Mouse (Mus musculus): ENCODE data around the gene Luzp1. TPM values are rescaled to one million over a fixed set of nuclear protein-coding genes. Genes with fewer than 3 reads are reported as not detected.
A peak's percentile ranks its signal among the peaks of the same experiment; 100 is the strongest.

The Luzp1 gene
- 114 and 115 TPM in 2 replicates for polyA plus RNA-seq (2015; fragmentation: Nextera tagmentation; extraction: Ambion mirVana)

- Histone ChIP-seq H3K36me3 (no peaks in the 10 kb centered on the region), H3K27ac (peak within 1 kb of the TSS; percentile 99), H3K4me2 (replicated peaks) (peak within 1 kb of the TSS; percentile 60), H3K27me3 (replicated peaks) (no peaks in the 10 kb centered on the region), H3K9ac (peak within 1 kb of the TSS; percentile 76), H3K4me3 (replicated peaks) (peak within 1 kb of the TSS; percentile 94), H3K4me1 (replicated peaks) (peaks cover 22% of the 10 kb centered on the region), H3K9me3 (no peaks in the 10 kb centered on the region)
- WGBS = 1% methylated on average over 36 of the region's 36 CpGs
- ATAC-seq = peak; percentile 93
Measured at GRCm38 (mm10) chr4:136469371-136469903, at the start of gene Luzp1. Luzp1 (plus strand) TSS chr4:136469761.

GRCm38 (mm10) chr4:136423224-136423623 is 46.3 kb upstream of the Luzp1 start, which contains the start of gene Htr1d:
Htr1d (plus strand) TSS chr4:136423524.
- no peak within 1 kb of the TSS for H3K27ac ChIP-seq
- H3K9ac ChIP-seq = peak within 1 kb of the TSS; percentile 45
- no peaks in the 10 kb centered on the region for H3K36me3 ChIP-seq
- 64% methylated on average over 9 of the region's 9 CpGs for WGBS
- peaks cover 28% of the 10 kb centered on the region for H3K27me3 ChIP-seq (replicated peaks)
- H3K4me2 ChIP-seq (replicated peaks) = peak within 1 kb of the TSS; percentile 99
- H3K4me3 ChIP-seq (replicated peaks) = peak within 1 kb of the TSS; percentile 54
- no peaks in the 10 kb centered on the region for H3K9me3 ChIP-seq
- H3K4me1 ChIP-seq (replicated peaks) = peaks cover 12% of the 10 kb centered on the region
- ATAC-seq = no peak

GRCm38 (mm10) chr4:136424120-136424999 is 45.2 kb upstream of the Luzp1 start:
- no peaks in the 10 kb centered on the region for H3K36me3 ChIP-seq
- H3K27ac ChIP-seq = no peak overlapping the region
- H3K27me3 ChIP-seq (replicated peaks) = peaks cover 28% of the 10 kb centered on the region
- H3K9ac ChIP-seq = peak overlapping the region; percentile 45
- H3K4me2 ChIP-seq (replicated peaks) = peak overlapping the region; percentile 99
- H3K4me3 ChIP-seq (replicated peaks) = peak overlapping the region; percentile 54
- H3K9me3 ChIP-seq = no peaks in the 10 kb centered on the region
- ATAC-seq = peak; percentile 71
- peaks cover 12% of the 10 kb centered on the region for H3K4me1 ChIP-seq (replicated peaks)
- 1% methylated on average over 66 of the region's 70 CpGs for WGBS

GRCm38 (mm10) chr4:136425000-136425288 is 44.6 kb upstream of the Luzp1 start:
- no peak overlapping the region for H3K27ac ChIP-seq
- H3K4me2 ChIP-seq (replicated peaks) = peak overlapping the region; percentile 99
- peaks cover 28% of the 10 kb centered on the region for H3K27me3 ChIP-seq (replicated peaks)
- ATAC-seq = peak; percentile 52; the same call in 1 of the 2 replicates
- peak overlapping the region; percentile 45 for H3K9ac ChIP-seq
- no peaks in the 10 kb centered on the region for H3K9me3 ChIP-seq
- 3% methylated on average over 15 of the region's 15 CpGs for WGBS
- H3K4me3 ChIP-seq (replicated peaks) = peak overlapping the region; percentile 54
- H3K36me3 ChIP-seq = no peaks in the 10 kb centered on the region
- peaks cover 12% of the 10 kb centered on the region for H3K4me1 ChIP-seq (replicated peaks)

GRCm38 (mm10) chr4:136430609-136431375 is 38.8 kb upstream of the Luzp1 start:
- no peaks in the 10 kb centered on the region for H3K9me3 ChIP-seq
- 0 out of 2 replicates have a peak, but pooled peaks cover 4% of the 10 kb centered on the region for H3K27me3 ChIP-seq (replicated peaks)
- H3K27ac ChIP-seq = no peak overlapping the region
- H3K4me3 ChIP-seq (replicated peaks) = no peak overlapping the region
- H3K4me2 ChIP-seq (replicated peaks) = no peak overlapping the region
- 0 out of 2 replicates have a peak, but pooled peaks cover 3% of the 10 kb centered on the region for H3K4me1 ChIP-seq (replicated peaks)
- no peak for ATAC-seq
- no peaks in the 10 kb centered on the region for H3K36me3 ChIP-seq
- 49% methylated on average over 11 of the region's 11 CpGs for WGBS
- no peak overlapping the region for H3K9ac ChIP-seq

GRCm38 (mm10) chr4:136431376-136431693 is 38.2 kb upstream of the Luzp1 start:
- H3K4me2 ChIP-seq (replicated peaks) = no peak overlapping the region
- no peaks in the 10 kb centered on the region for H3K9me3 ChIP-seq
- no peak overlapping the region for H3K9ac ChIP-seq
- no peak overlapping the region for H3K4me3 ChIP-seq (replicated peaks)
- no peaks in the 10 kb centered on the region for H3K27me3 ChIP-seq (replicated peaks)
- no peak overlapping the region for H3K27ac ChIP-seq
- WGBS = 8% methylated on average over 3 of the region's 3 CpGs
- H3K36me3 ChIP-seq = no peaks in the 10 kb centered on the region
- peak; percentile 39; the same call in 1 of the 2 replicates for ATAC-seq
- H3K4me1 ChIP-seq (replicated peaks) = 0 out of 2 replicates have a peak, but pooled peaks cover 3% of the 10 kb centered on the region

- H3K4me3 ChIP-seq (replicated peaks) = no peak overlapping the region
- ATAC-seq = no peak
- peaks cover 3% of the 10 kb centered on the region; the same call in 1 of the 2 replicates for H3K4me1 ChIP-seq (replicated peaks)
- H3K9ac ChIP-seq = no peak overlapping the region
- H3K27ac ChIP-seq = no peak overlapping the region
- H3K9me3 ChIP-seq = no peaks in the 10 kb centered on the region
- H3K4me2 ChIP-seq (replicated peaks) = no peak overlapping the region
- no peaks in the 10 kb centered on the region for H3K27me3 ChIP-seq (replicated peaks)
- H3K36me3 ChIP-seq = no peaks in the 10 kb centered on the region
- WGBS = 84% methylated on average over 4 of the region's 4 CpGs
Measured at GRCm38 (mm10) chr4:136434029-136434428, 35.5 kb upstream of the Luzp1 start.

- ATAC-seq = peak; percentile 49
- Histone ChIP-seq H3K4me1 (replicated peaks) (no peaks in the 10 kb centered on the region; the same call in 1 of the 2 replicates), H3K4me3 (replicated peaks) (no peak overlapping the region), H3K27ac (no peak overlapping the region), H3K9ac (no peak overlapping the region), H3K9me3 (no peaks in the 10 kb centered on the region), H3K4me2 (replicated peaks) (no peak overlapping the region), H3K27me3 (replicated peaks) (no peaks in the 10 kb centered on the region), H3K36me3 (no peaks in the 10 kb centered on the region)
- WGBS = 58% methylated on average over 4 of the region's 4 CpGs
Measured at GRCm38 (mm10) chr4:136439106-136439505, 30.5 kb upstream of the Luzp1 start.

- Histone ChIP-seq H3K27me3 (replicated peaks) (no peaks in the 10 kb centered on the region), H3K4me3 (replicated peaks) (no peak overlapping the region), H3K9me3 (no peaks in the 10 kb centered on the region), H3K4me1 (replicated peaks) (no peaks in the 10 kb centered on the region; the same call in 1 of the 2 replicates), H3K27ac (no peak overlapping the region), H3K9ac (no peak overlapping the region), H3K4me2 (replicated peaks) (no peak overlapping the region), H3K36me3 (no peaks in the 10 kb centered on the region)
- no peak for ATAC-seq
- 66% methylated on average over 15 of the region's 15 CpGs for WGBS
Measured at GRCm38 (mm10) chr4:136441354-136442043, 28.1 kb upstream of the Luzp1 start.

GRCm38 (mm10) chr4:136444561-136444960 is 25.0 kb upstream of the Luzp1 start:
- H3K27me3 ChIP-seq (replicated peaks) = no peaks in the 10 kb centered on the region
- no peaks in the 10 kb centered on the region for H3K4me1 ChIP-seq (replicated peaks)
- no peak overlapping the region for H3K9ac ChIP-seq
- no peak for ATAC-seq
- WGBS = 69% methylated on average over 4 of the region's 4 CpGs
- no peaks in the 10 kb centered on the region for H3K36me3 ChIP-seq
- H3K27ac ChIP-seq = no peak overlapping the region
- H3K4me2 ChIP-seq (replicated peaks) = no peak overlapping the region
- H3K4me3 ChIP-seq (replicated peaks) = no peak overlapping the region
- no peaks in the 10 kb centered on the region for H3K9me3 ChIP-seq

- no peak overlapping the region for H3K4me3 ChIP-seq (replicated peaks)
- H3K9ac ChIP-seq = no peak overlapping the region
- no peaks in the 10 kb centered on the region for H3K9me3 ChIP-seq
- 74% methylated on average over 5 of the region's 5 CpGs for WGBS
- H3K27me3 ChIP-seq (replicated peaks) = no peaks in the 10 kb centered on the region
- no peak overlapping the region for H3K27ac ChIP-seq
- H3K4me2 ChIP-seq (replicated peaks) = no peak overlapping the region
- no peaks in the 10 kb centered on the region for H3K36me3 ChIP-seq
- ATAC-seq = no peak
- peaks cover 3% of the 10 kb centered on the region; the same call in 1 of the 2 replicates for H3K4me1 ChIP-seq (replicated peaks)
Measured at GRCm38 (mm10) chr4:136449795-136450194, 19.8 kb upstream of the Luzp1 start.

- no peak overlapping the region for H3K9ac ChIP-seq
- ATAC-seq = no peak
- H3K4me1 ChIP-seq (replicated peaks) = peaks cover 3% of the 10 kb centered on the region; the same call in 1 of the 2 replicates
- H3K9me3 ChIP-seq = no peaks in the 10 kb centered on the region
- no peak overlapping the region for H3K4me3 ChIP-seq (replicated peaks)
- 79% methylated on average over 4 of the region's 4 CpGs for WGBS
- H3K36me3 ChIP-seq = no peaks in the 10 kb centered on the region
- H3K4me2 ChIP-seq (replicated peaks) = no peak overlapping the region
- no peaks in the 10 kb centered on the region for H3K27me3 ChIP-seq (replicated peaks)
- no peak overlapping the region for H3K27ac ChIP-seq
Measured at GRCm38 (mm10) chr4:136450271-136450670, 19.3 kb upstream of the Luzp1 start.
